Mouse (Mus musculus): ENCODE data around the gene Prss35. TPM values are rescaled to one million over a fixed set of nuclear protein-coding genes. Genes with fewer than 3 reads are reported as not detected.
A peak's percentile ranks its signal among the peaks of the same experiment; 100 is the strongest.

The Prss35 gene
- polyA plus RNA-seq, 1 experiment from 2014 or later = 0.84 TPM

DNA sequence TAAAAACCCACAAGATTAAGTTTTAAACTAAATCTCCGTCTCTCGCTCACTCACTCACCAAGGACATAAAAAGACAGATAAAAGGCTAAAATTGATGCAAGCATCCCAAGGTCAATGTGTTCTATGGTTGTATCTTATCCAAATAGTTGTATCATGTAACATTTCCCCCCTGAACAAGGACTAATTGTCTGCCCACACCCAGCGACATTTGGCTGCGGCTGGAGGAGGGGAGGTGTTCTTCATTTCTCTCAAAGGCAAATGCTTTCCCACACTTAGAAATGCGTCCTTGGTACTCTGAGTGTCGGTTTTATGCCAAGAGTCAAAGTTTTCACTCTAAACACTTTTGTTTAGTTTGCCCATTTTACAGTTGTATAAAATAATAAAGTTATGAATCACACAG is 34.5 kb upstream of the Prss35 start:
- DNase-seq (ENCODE audit: low spot score) (no peak), ATAC-seq (no peak)
- Histone ChIP-seq H3K27ac (ENCODE audit: low read depth, low read length) (no peak overlapping the region), H3K4me3 (ENCODE audit: low read depth, low read length) (no peak overlapping the region), H3K9ac (ENCODE audit: low read length) (no peak overlapping the region), H3K36me3 (ENCODE audit: control insufficient read depth, insufficient read depth, low read length) (no peaks in the 10 kb centered on the region), H3K27me3 (replicated peaks; ENCODE audit: control insufficient read depth, insufficient read depth, low read length) (no peaks in the 10 kb centered on the region), H3K9me3 (replicated peaks; ENCODE audit: control insufficient read depth, low read length) (no peaks in the 10 kb centered on the region), H3K4me2 (ENCODE audit: low read length) (no peak overlapping the region), H3K4me1 (ENCODE audit: control insufficient read depth, insufficient read depth, low read length) (no peaks in the 10 kb centered on the region)
- 84% methylated on average over 6 of the region's 6 CpGs for WGBS

DNA sequence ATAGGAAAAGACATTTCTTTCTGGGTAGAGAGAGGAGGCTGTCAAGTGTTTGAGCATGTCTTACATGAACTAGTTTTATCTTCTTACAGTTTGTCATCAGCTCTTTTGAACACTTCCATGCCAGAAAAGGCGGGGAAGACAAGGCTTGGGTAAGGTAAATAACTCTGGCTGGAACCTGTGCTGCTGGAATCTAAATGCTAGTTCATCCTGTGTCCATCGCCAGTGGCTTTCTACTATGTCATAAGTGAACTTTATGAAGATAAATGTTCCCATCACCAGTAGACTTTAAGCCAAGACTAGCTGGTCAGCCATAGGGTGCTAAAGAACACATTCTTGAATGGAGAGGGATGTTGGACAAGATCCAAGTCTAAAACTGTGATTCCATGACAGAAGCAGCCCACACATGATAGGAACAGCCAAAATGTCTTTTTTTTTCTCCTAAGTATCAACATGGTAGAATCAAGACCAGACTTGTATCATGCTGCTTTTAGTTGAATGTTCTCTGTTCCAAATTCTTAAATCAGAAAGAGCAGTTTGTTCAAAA is 33.3 kb upstream of the Prss35 start:
- no peaks in the 10 kb centered on the region for H3K4me1 ChIP-seq (ENCODE audit: control insufficient read depth, insufficient read depth, low read length)
- 88% methylated on average over 2 of the region's 2 CpGs for WGBS
- no peaks in the 10 kb centered on the region for H3K36me3 ChIP-seq (ENCODE audit: control insufficient read depth, insufficient read depth, low read length)
- no peaks in the 10 kb centered on the region for H3K9me3 ChIP-seq (replicated peaks; ENCODE audit: control insufficient read depth, low read length)
- no peak overlapping the region for H3K9ac ChIP-seq (ENCODE audit: low read length)
- H3K4me3 ChIP-seq (ENCODE audit: low read depth, low read length) = no peak overlapping the region
- H3K27me3 ChIP-seq (replicated peaks; ENCODE audit: control insufficient read depth, insufficient read depth, low read length) = no peaks in the 10 kb centered on the region
- no peak overlapping the region for H3K27ac ChIP-seq (ENCODE audit: low read depth, low read length)
- no peak overlapping the region for H3K4me2 ChIP-seq (ENCODE audit: low read length)
- ATAC-seq = no peak
- DNase-seq (ENCODE audit: low spot score) = no peak

DNA sequence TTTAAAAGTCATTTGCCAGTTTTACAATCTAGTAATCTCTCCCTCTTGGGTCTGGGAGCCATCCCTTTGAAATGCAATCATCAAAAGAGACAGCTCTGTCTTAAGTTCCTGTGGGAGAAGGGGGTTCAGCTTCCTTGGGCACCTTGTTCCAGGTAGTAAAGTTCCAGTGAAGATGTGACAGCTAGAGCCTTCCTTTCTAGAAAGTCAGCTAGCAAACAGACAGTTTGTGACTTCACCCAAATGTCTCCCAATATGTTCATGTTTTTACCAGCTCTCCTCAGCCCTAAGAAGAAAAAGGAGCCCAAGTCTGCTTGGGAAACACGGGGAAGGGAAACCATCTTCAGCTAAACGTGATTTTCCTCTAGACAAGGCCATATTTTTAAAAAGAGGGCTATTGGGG is 30.8 kb upstream of the Prss35 start:
- Histone ChIP-seq H3K4me3 (ENCODE audit: low read depth, low read length) (no peak overlapping the region), H3K27ac (ENCODE audit: low read depth, low read length) (no peak overlapping the region), H3K36me3 (ENCODE audit: control insufficient read depth, insufficient read depth, low read length) (no peaks in the 10 kb centered on the region), H3K4me2 (ENCODE audit: low read length) (no peak overlapping the region), H3K9ac (ENCODE audit: low read length) (no peak overlapping the region), H3K9me3 (replicated peaks; ENCODE audit: control insufficient read depth, low read length) (no peaks in the 10 kb centered on the region), H3K27me3 (replicated peaks; ENCODE audit: control insufficient read depth, insufficient read depth, low read length) (no peaks in the 10 kb centered on the region), H3K4me1 (ENCODE audit: control insufficient read depth, insufficient read depth, low read length) (no peaks in the 10 kb centered on the region)
- DNase-seq (ENCODE audit: low spot score) = no peak
- ATAC-seq = no peak
- WGBS = 78% methylated on average over 2 of the region's 2 CpGs

DNA sequence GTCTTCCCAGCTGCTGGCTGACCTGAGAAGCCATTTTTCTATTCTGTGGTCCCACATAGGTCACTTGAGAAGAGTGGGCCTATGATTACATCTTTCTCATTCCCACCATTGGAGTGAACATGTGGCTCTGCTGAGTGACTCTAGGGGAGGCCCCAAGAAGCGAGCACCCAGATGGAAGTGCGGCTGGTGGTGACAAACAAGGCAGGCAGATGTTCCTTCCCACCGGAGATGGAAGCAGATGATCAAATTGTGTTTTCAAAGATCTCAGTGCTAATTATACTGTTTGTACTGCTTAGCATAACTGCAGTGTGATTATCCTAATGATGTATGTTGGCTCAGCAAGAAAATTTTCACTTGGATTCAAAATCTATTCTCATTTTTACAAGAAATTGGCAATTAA is 29.4 kb upstream of the Prss35 start:
- Histone ChIP-seq H3K36me3 (ENCODE audit: control insufficient read depth, insufficient read depth, low read length) (no peaks in the 10 kb centered on the region), H3K9ac (ENCODE audit: low read length) (no peak overlapping the region), H3K27ac (ENCODE audit: low read depth, low read length) (no peak overlapping the region), H3K4me3 (ENCODE audit: low read depth, low read length) (no peak overlapping the region), H3K4me1 (ENCODE audit: control insufficient read depth, insufficient read depth, low read length) (no peaks in the 10 kb centered on the region), H3K27me3 (replicated peaks; ENCODE audit: control insufficient read depth, insufficient read depth, low read length) (no peaks in the 10 kb centered on the region), H3K4me2 (ENCODE audit: low read length) (no peak overlapping the region), H3K9me3 (replicated peaks; ENCODE audit: control insufficient read depth, low read length) (no peaks in the 10 kb centered on the region)
- ATAC-seq (peak; percentile 73), DNase-seq (ENCODE audit: low spot score) (peak; percentile 55)
- WGBS = 75% methylated on average over 3 of the region's 3 CpGs

DNA sequence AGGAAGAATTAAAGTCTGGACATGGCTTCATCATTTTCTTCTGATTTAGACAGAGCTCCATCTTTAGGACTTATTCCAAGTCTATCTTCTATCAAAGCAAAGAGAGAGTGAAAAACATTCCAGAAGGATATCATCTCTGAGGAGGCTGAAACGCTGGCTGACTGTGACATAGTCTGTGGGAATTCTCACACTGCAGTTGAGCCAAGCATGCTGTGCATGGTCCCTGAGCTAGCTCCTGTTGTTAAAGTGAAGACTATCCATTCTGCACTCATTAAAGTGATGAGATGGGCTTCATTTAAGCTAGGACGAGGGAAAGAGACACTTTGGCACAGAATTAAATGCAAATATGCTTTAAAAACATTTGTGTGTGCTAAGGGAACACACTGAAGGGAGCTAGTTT is 26.9 kb upstream of the Prss35 start:
- ATAC-seq = no peak
- 48% methylated on average over 2 of the region's 2 CpGs for WGBS
- no peaks in the 10 kb centered on the region for H3K9me3 ChIP-seq (replicated peaks; ENCODE audit: control insufficient read depth, low read length)

DNA sequence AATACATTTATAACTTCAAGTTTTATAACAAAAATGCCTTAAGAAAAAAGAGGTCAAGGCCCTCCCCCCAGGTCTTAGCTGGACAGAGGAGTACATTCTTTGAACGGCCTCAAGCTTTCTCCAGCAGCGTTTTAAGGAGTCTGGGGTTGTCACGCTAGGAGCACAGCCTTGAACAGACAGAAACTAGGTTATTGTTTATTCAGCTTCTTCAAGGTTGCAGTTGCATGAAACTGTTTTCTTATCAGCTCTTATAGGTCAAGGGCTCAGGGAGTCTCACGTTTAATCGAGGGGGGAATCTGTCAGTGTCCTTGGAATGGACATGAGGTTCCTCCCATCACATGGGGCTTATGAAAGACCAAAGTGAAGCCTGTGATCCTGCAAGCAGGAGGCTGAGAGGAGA is 26.3 kb upstream of the Prss35 start:
- Histone ChIP-seq H3K36me3 (ENCODE audit: control insufficient read depth, insufficient read depth, low read length) (no peaks in the 10 kb centered on the region), H3K4me2 (ENCODE audit: low read length) (no peak overlapping the region), H3K27ac (ENCODE audit: low read depth, low read length) (no peak overlapping the region), H3K9ac (ENCODE audit: low read length) (no peak overlapping the region), H3K4me3 (ENCODE audit: low read depth, low read length) (no peak overlapping the region), H3K9me3 (replicated peaks; ENCODE audit: control insufficient read depth, low read length) (no peaks in the 10 kb centered on the region), H3K4me1 (ENCODE audit: control insufficient read depth, insufficient read depth, low read length) (no peaks in the 10 kb centered on the region), H3K27me3 (replicated peaks; ENCODE audit: control insufficient read depth, insufficient read depth, low read length) (no peaks in the 10 kb centered on the region)
- no peak for ATAC-seq
- DNase-seq (ENCODE audit: low spot score) = no peak
- 84% methylated on average over 5 of the region's 5 CpGs for WGBS

More for the DNA sequence above, 26.9 kb upstream of the Prss35 start:
- Histone ChIP-seq H3K27me3 (replicated peaks; ENCODE audit: control insufficient read depth, insufficient read depth, low read length) (no peaks in the 10 kb centered on the region), H3K9ac (ENCODE audit: low read length) (no peak overlapping the region), H3K4me3 (ENCODE audit: low read depth, low read length) (no peak overlapping the region), H3K36me3 (ENCODE audit: control insufficient read depth, insufficient read depth, low read length) (no peaks in the 10 kb centered on the region), H3K27ac (ENCODE audit: low read depth, low read length) (no peak overlapping the region), H3K4me1 (ENCODE audit: control insufficient read depth, insufficient read depth, low read length) (no peaks in the 10 kb centered on the region), H3K4me2 (ENCODE audit: low read length) (no peak overlapping the region)
- DNase-seq (ENCODE audit: low spot score) = no peak

DNA sequence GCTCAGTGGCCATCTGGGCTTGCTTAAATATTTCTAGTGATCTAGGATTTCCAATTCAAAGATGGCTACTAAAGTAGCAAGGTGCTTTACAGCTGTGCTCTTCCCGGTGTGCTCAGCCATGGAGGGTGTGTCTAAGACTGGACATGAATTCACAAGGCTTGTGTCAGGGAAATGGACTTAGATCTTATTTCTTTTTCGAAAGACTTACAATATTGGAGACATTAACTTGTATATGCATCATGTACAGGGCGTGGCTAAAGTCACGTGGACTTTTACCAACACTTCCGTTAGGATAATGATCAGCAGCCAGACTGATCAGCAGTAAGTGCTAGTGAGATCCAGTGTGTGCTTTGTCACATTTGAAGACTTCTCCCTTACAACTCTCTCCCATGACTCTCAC is 23.2 kb upstream of the Prss35 start:
- no peak overlapping the region for H3K4me3 ChIP-seq (ENCODE audit: low read depth, low read length)
- H3K9ac ChIP-seq (ENCODE audit: low read length) = no peak overlapping the region
- ATAC-seq (no peak), DNase-seq (ENCODE audit: low spot score) (no peak)
- no peaks in the 10 kb centered on the region for H3K36me3 ChIP-seq (ENCODE audit: control insufficient read depth, insufficient read depth, low read length)
- H3K27me3 ChIP-seq (replicated peaks; ENCODE audit: control insufficient read depth, insufficient read depth, low read length) = no peaks in the 10 kb centered on the region
- no peaks in the 10 kb centered on the region for H3K9me3 ChIP-seq (replicated peaks; ENCODE audit: control insufficient read depth, low read length)
- no peaks in the 10 kb centered on the region for H3K4me1 ChIP-seq (ENCODE audit: control insufficient read depth, insufficient read depth, low read length)
- 90% methylated on average over 5 of the region's 5 CpGs for WGBS
- H3K27ac ChIP-seq (ENCODE audit: low read depth, low read length) = no peak overlapping the region
- H3K4me2 ChIP-seq (ENCODE audit: low read length) = no peak overlapping the region

DNA sequence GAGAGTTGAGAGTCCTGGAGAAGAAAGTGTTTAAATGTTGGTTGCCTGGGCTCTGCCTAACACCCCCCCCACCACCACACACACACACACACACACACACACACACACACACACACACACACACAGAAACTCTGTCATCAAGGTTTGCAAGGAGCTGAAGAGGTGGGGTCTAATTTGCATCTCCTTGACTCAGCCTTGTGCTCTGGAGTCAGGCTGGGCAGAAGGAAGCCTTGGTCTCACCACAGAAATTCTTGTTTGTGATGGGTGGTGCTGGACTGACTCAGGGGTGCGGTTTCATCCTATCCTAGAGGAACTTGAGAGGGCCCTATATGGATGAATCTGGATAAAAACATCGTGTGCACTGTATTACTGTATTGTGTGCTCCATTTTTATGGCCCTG is 22.7 kb upstream of the Prss35 start:
- WGBS = 89% methylated on average over 2 of the region's 2 CpGs
- Histone ChIP-seq H3K36me3 (ENCODE audit: control insufficient read depth, insufficient read depth, low read length) (no peaks in the 10 kb centered on the region), H3K27me3 (replicated peaks; ENCODE audit: control insufficient read depth, insufficient read depth, low read length) (no peaks in the 10 kb centered on the region), H3K27ac (ENCODE audit: low read depth, low read length) (no peak overlapping the region), H3K4me1 (ENCODE audit: control insufficient read depth, insufficient read depth, low read length) (no peaks in the 10 kb centered on the region), H3K4me2 (ENCODE audit: low read length) (no peak overlapping the region), H3K9ac (ENCODE audit: low read length) (no peak overlapping the region), H3K9me3 (replicated peaks; ENCODE audit: control insufficient read depth, low read length) (no peaks in the 10 kb centered on the region), H3K4me3 (ENCODE audit: low read depth, low read length) (no peak overlapping the region)
- DNase-seq (ENCODE audit: low spot score) (no peak), ATAC-seq (no peak)

DNA sequence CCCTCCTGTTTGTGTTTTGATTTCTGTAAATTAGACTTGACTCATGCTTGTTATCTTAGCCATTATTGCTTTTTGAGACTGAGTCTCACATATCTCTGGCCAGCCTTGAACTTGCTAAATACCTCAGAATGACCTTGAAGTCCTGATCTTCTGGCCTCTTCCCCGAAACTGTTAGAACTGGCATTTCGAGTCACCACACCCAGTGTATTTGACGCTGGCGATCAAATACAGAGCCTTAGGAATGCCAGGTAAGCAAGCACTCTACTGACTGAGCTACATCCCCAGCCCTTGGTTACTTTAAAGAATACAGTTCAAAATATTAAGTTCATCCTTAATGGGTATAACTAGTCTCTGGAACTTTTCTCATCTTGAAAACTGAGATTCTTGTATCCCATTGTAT is 18.4 kb upstream of the Prss35 start:
- Histone ChIP-seq H3K27me3 (replicated peaks; ENCODE audit: control insufficient read depth, insufficient read depth, low read length) (no peaks in the 10 kb centered on the region), H3K36me3 (ENCODE audit: control insufficient read depth, insufficient read depth, low read length) (no peaks in the 10 kb centered on the region), H3K9me3 (replicated peaks; ENCODE audit: control insufficient read depth, low read length) (no peaks in the 10 kb centered on the region), H3K4me2 (ENCODE audit: low read length) (no peak overlapping the region), H3K9ac (ENCODE audit: low read length) (no peak overlapping the region), H3K4me3 (ENCODE audit: low read depth, low read length) (no peak overlapping the region), H3K4me1 (ENCODE audit: control insufficient read depth, insufficient read depth, low read length) (peaks cover 3% of the 10 kb centered on the region; the same call in 1 of the 2 replicates), H3K27ac (ENCODE audit: low read depth, low read length) (0 out of 2 replicates have a peak overlapping the region, but pooled peaks have one; percentile 28)
- 90% methylated on average over 4 of the region's 4 CpGs for WGBS
- ATAC-seq (no peak), DNase-seq (ENCODE audit: low spot score) (no peak)
